Mouse (Mus musculus): ENCODE measurements around the gene Thap12.

Thap12 gene

GRCm38 (mm10) chr7:98698041-98698440 lies 4.9 kb upstream of the Thap12 start:
- no peak for DNase-seq (ENCODE audit: low spot score)

GRCm38 (mm10) chr7:98698590-98698989 lies 4.3 kb upstream of the Thap12 start:
- DNase-seq (ENCODE audit: low spot score): no peak

- no peak for DNase-seq (ENCODE audit: low spot score)
These were observed 1.1 kb upstream of the Thap12 start for GRCm38 (mm10) chr7:98701771-98702170.

- DNase-seq (ENCODE audit: low spot score): peak; percentile 43
These were observed 520 bp downstream of the Thap12 start for GRCm38 (mm10) chr7:98703365-98703881.

- DNase-seq (ENCODE audit: low spot score): no peak
These were observed 1.4 kb downstream of the Thap12 start for GRCm38 (mm10) chr7:98704276-98704675.

GRCm38 (mm10) chr7:98713661-98714060 lies 10.8 kb downstream of the Thap12 start:
- no peak for DNase-seq (ENCODE audit: low spot score)

- peak; percentile 45 for DNase-seq (ENCODE audit: low spot score)
These were observed 14.5 kb downstream of the Thap12 start for GRCm38 (mm10) chr7:98717438-98717837.

GRCm38 (mm10) chr7:98719761-98720160 lies 16.9 kb downstream of the Thap12 start:
- no peak for DNase-seq (ENCODE audit: low spot score)

- DNase-seq (ENCODE audit: low spot score): no peak
These were observed 17.8 kb downstream of the Thap12 start for GRCm38 (mm10) chr7:98720731-98721130.

GRCm38 (mm10) chr7:98721172-98721571 lies 18.3 kb downstream of the Thap12 start:
- DNase-seq (ENCODE audit: low spot score): no peak

GRCm38 (mm10) chr7:98721623-98722022 lies 18.7 kb downstream of the Thap12 start:
- no peak for DNase-seq (ENCODE audit: low spot score)

- DNase-seq (ENCODE audit: low spot score): no peak
These were observed 22.8 kb downstream of the Thap12 start for GRCm38 (mm10) chr7:98725686-98726195.

- DNase-seq (ENCODE audit: low spot score): no peak
These were observed 25.1 kb downstream of the Thap12 start for GRCm38 (mm10) chr7:98727986-98728385.

GRCm38 (mm10) chr7:98728499-98728898 lies 25.6 kb downstream of the Thap12 start:
- no peak for DNase-seq (ENCODE audit: low spot score)

GRCm38 (mm10) chr7:98729661-98730271 lies 26.9 kb downstream of the Thap12 start:
- no peak for DNase-seq (ENCODE audit: low spot score)

GRCm38 (mm10) chr7:98733958-98734357 lies 31.1 kb downstream of the Thap12 start:
- no peak for DNase-seq (ENCODE audit: low spot score)

- DNase-seq (ENCODE audit: low spot score): no peak
These were observed 32.0 kb downstream of the Thap12 start for GRCm38 (mm10) chr7:98734876-98735275.

- DNase-seq (ENCODE audit: low spot score): no peak
These were observed 34.1 kb downstream of the Thap12 start for GRCm38 (mm10) chr7:98736780-98737550.

- DNase-seq (ENCODE audit: low spot score): no peak
These were observed 37.5 kb downstream of the Thap12 start for GRCm38 (mm10) chr7:98740363-98740762.

- DNase-seq (ENCODE audit: low spot score): peak; percentile 46
These were observed 40.4 kb downstream of the Thap12 start for GRCm38 (mm10) chr7:98743312-98743711.

- DNase-seq (ENCODE audit: low spot score): no peak
These were observed 47.5 kb downstream of the Thap12 start for GRCm38 (mm10) chr7:98750404-98750803.

- DNase-seq (ENCODE audit: low spot score): no peak
These were observed 49.8 kb downstream of the Thap12 start for GRCm38 (mm10) chr7:98752680-98753079.

- DNase-seq (ENCODE audit: low spot score): no peak
These were observed 53.1 kb downstream of the Thap12 start for GRCm38 (mm10) chr7:98756050-98756449.
